Comparison of ENCODE assay signal across 23 mouse cellular contexts in the genomic region with DNA sequence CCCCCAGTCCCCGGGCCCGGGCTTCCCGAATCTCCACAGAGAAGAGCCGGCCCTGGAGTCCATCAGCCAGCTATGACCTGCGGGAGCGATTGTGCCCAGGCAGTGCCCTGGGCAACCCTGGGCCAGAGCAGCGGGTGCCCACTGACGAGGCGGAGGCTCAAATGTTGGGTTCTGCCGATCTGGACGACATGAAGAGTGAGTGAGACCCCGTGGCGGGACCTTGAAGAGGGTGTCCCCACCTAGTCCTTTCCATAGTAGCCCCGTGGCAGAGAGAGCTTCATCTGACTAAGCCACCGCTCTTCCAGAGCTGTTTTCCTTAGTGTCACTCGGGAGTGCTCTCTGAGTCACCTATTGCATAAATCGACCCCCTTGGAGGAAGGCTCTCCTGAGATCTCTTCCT. TPM values are rescaled to one million over a fixed set of nuclear protein-coding genes. Genes with fewer than 3 reads are reported as not detected.
DNase-seq lines count a peak whose midpoint lies in the region; ATAC-seq and TF ChIP-seq lines count a peak whose summit lies in the region.
"Had no signal": no experiment of that assay in that cellular context is flagged by ENCODE, and none has a peak within 500 bp of the region (broad histone marks: within the 10 kb centered on the region; RNA-seq: fewer than 3 reads in every experiment).

No protein-coding gene starts in this region.

- 0 out of 2 replicates have a peak, but pooled peaks cover 6% of the 10 kb centered on the region for H3K27me3 ChIP-seq in heart, embryonic 13.5 days (replicated peaks)
- H3K27me3 ChIP-seq: embryonic facial prominence, embryonic 15.5 days; hindbrain, embryonic 12.5 days had no signal

- 80% methylated on average over 17 of the region's 17 CpGs for WGBS in heart, embryonic 13.5 days

- no peaks in the 10 kb centered on the region for H3K9me3 ChIP-seq in heart, embryonic 13.5 days
- H3K9me3 ChIP-seq: embryonic facial prominence, embryonic 15.5 days; hindbrain, embryonic 12.5 days; lung, embryonic 15.5 days had no signal

- H3K4me2 ChIP-seq in heart, embryonic 13.5 days = peak overlapping the region; percentile 33; the same call in 1 of the 2 replicates
- H3K4me2 ChIP-seq: embryonic facial prominence, embryonic 15.5 days; hindbrain, embryonic 12.5 days; lung, embryonic 15.5 days had no signal

- intact Hi-C loops in left cerebral cortex, adult 2 months (cut with DNase I) = loop anchor here (5.0 kb wide), 1 partner anchor 42 kb away; the partner anchor contains the start of genes Inha and Obsl1

- no peak for TF ChIP-seq CTCF in left cerebral cortex, adult 2 months (IDR thresholded peaks at IDR 0.05)

- H3K4me1 ChIP-seq in heart, embryonic 13.5 days = peaks cover 43% of the 10 kb centered on the region

- H3K9ac ChIP-seq in heart, embryonic 13.5 days = peak overlapping the region; percentile 65
- H3K9ac ChIP-seq: embryonic facial prominence, embryonic 15.5 days; hindbrain, embryonic 12.5 days; liver, embryonic 14.5 days; lung, embryonic 15.5 days had no signal

- peak overlapping the region; percentile 48 for H3K27ac ChIP-seq in heart, embryonic 13.5 days (replicated peaks)
- peak overlapping the region; percentile 32; the same call in 1 of the 2 replicates for H3K27ac ChIP-seq in left cerebral cortex, adult 2 months
- H3K27ac ChIP-seq: embryonic facial prominence, embryonic 15.5 days; hindbrain, embryonic 12.5 days; liver, embryonic 14.5 days; lung, embryonic 15.5 days had no signal

- ATAC-seq in heart, embryonic 13.5 days (ENCODE audit: extremely low read depth, insufficient number of reproducible peaks, low FRiP score, low TSS enrichment) = no peak
- ATAC-seq: activated CD4-positive, CD25-positive, alpha-beta regulatory T cell, adult 4 months; forebrain, embryonic 14.5 days had no signal

- peaks cover 61% of the 10 kb centered on the region for H3K36me3 ChIP-seq in heart, embryonic 13.5 days

- DNase-seq in adrenal gland, postnatal 36 days = peak; percentile 44 to 51
- no peak for DNase-seq in adrenal gland, postnatal 4 days (ENCODE audit: low spot score in 2 of 2)
- no peak for DNase-seq in heart, adult 8-10 months (ENCODE audit: low spot score)
- DNase-seq in left cerebral cortex, adult 2 months (ENCODE audit: extremely low spot score in 1 of 2, low spot score in 2 of 2) = no peak
- DNase-seq in left cerebral cortex, adult 18-20 months (ENCODE audit: low spot score in 2 of 2) = no peak
- DNase-seq in frontal cortex, postnatal 10 days (ENCODE audit: low spot score in 2 of 2) = no peak
- DNase-seq: cerebellum, adult 18-20 months; cerebellum, postnatal 25 days; embryo, embryonic 11 days; gastrocnemius, postnatal 10 days; kidney, adult 18-20 months; kidney, postnatal 4 days; midbrain, embryonic 14.5 days had no signal

- H3K4me3 ChIP-seq in heart, embryonic 13.5 days = no peak overlapping the region
- no peak overlapping the region for H3K4me3 ChIP-seq in left cerebral cortex, adult 2 months
- H3K4me3 ChIP-seq: embryonic facial prominence, embryonic 15.5 days; hindbrain, embryonic 12.5 days; lung, embryonic 15.5 days had no signal

RNA-seq across cellular contexts. Expression of gene Slc4a3, which starts 2.8 kb away (rescaled TPM):
- total RNA-seq in adrenal gland, postnatal 36 days (2021) = 100 to 1,000 TPM in 1 of 2 experiments, 10 to 100 TPM in 1; 99.2 to 120 TPM
- 100 to 1,000 TPM; 136 to 143 TPM for total RNA-seq in adrenal gland, postnatal 4 days (2021)
- 25.3 and 25.4 TPM in 2 replicates for polyA plus RNA-seq in heart, embryonic 13.5 days (2015; fragmentation: Nextera tagmentation; extraction: Ambion mirVana)
- total RNA-seq in heart, adult 8-10 months (2022) = 100 to 1,000 TPM; 221 to 344 (median 267) TPM
- 100 to 1,000 TPM; 180 to 185 TPM for total RNA-seq in left cerebral cortex, adult 2 months (2021)
- total RNA-seq in left cerebral cortex, adult 18-20 months (2021) = 100 to 1,000 TPM; 175 to 178 TPM
- total RNA-seq: granulocyte monocyte progenitor cell, adult 5-6 weeks; megakaryocyte-erythroid progenitor cell, adult 5-6 weeks; MEL had no signal

RNA-seq across cellular contexts. Expression of gene Stk11ip, which starts 27.5 kb away (rescaled TPM):
- 10 to 100 TPM; 16.6 to 20.6 TPM for total RNA-seq in adrenal gland, postnatal 36 days (2021)
- 10 to 100 TPM; 38.1 to 38.4 TPM for total RNA-seq in adrenal gland, postnatal 4 days (2021)
- polyA plus RNA-seq in heart, embryonic 13.5 days (2015; fragmentation: Nextera tagmentation; extraction: Ambion mirVana) = 11.3 and 12.6 TPM in 2 replicates
- 10 to 100 TPM in 3 of 4 experiments, 1 to 10 TPM in 1; 8.3 to 10.4 (median 10.3) TPM for total RNA-seq in heart, adult 8-10 months (2022)
- total RNA-seq in left cerebral cortex, adult 2 months (2021) = 10 to 100 TPM; 34.3 to 35.8 TPM
- 10 to 100 TPM; 30.9 to 34.9 TPM for total RNA-seq in left cerebral cortex, adult 18-20 months (2021)

RNA-seq across cellular contexts. Expression of gene Inha, which starts 42.0 kb away (rescaled TPM):
- 10 to 100 TPM; 21.8 to 34.7 TPM for total RNA-seq in adrenal gland, postnatal 36 days (2021)
- total RNA-seq in adrenal gland, postnatal 4 days (2021) = 10 to 100 TPM; 71.4 to 80.6 TPM
- polyA plus RNA-seq in heart, embryonic 13.5 days (2015; fragmentation: Nextera tagmentation; extraction: Ambion mirVana) = 5.5 and 6.0 TPM in 2 replicates
- 1 to 10 TPM; 2.8 to 4.6 (median 3.9) TPM for total RNA-seq in heart, adult 8-10 months (2022)
- total RNA-seq in left cerebral cortex, adult 2 months (2021) = 10 to 100 TPM; 24.8 to 30.1 TPM
- 10 to 100 TPM; 21.5 to 25.2 TPM for total RNA-seq in left cerebral cortex, adult 18-20 months (2021)
- total RNA-seq: granulocyte monocyte progenitor cell, adult 5-6 weeks; MEL had no signal
- polyA plus RNA-seq: activated CD4-positive, CD25-positive, alpha-beta regulatory T cell, adult 4 months had no signal

RNA-seq across cellular contexts. Expression of gene Obsl1, which starts 42.6 kb away (rescaled TPM):
- total RNA-seq in adrenal gland, postnatal 36 days (2021) = 10 to 100 TPM; 59.8 to 67.4 TPM
- 100 to 1,000 TPM; 241 to 242 TPM for total RNA-seq in adrenal gland, postnatal 4 days (2021)
- 91.0 and 93.0 TPM in 2 replicates for polyA plus RNA-seq in heart, embryonic 13.5 days (2015; fragmentation: Nextera tagmentation; extraction: Ambion mirVana)
- total RNA-seq in heart, adult 8-10 months (2022) = 100 to 1,000 TPM; 108 to 133 (median 122) TPM
- 10 to 100 TPM; 29.3 to 29.8 TPM for total RNA-seq in left cerebral cortex, adult 2 months (2021)
- 10 to 100 TPM; 26.6 to 29.6 TPM for total RNA-seq in left cerebral cortex, adult 18-20 months (2021)
- total RNA-seq: granulocyte monocyte progenitor cell, adult 5-6 weeks had no signal
- polyA plus RNA-seq: activated CD4-positive, CD25-positive, alpha-beta regulatory T cell, adult 4 months had no signal

Comparison
In these comparisons a context has a peak if more than half of its experiments do, and no peak if none do; other contexts are left out.
1. DNase-seq: peak in adrenal gland, postnatal 36 days (2 of 2); none in adrenal gland, postnatal 4 days (0 of 2), heart, adult 8-10 months (single experiment), left cerebral cortex, adult 2 months (0 of 2), left cerebral cortex, adult 18-20 months (0 of 2) and frontal cortex, postnatal 10 days (0 of 2).
2. RNA of gene Inha, which starts 42.0 kb away (total RNA-seq): 71.4 to 80.6 TPM in adrenal gland, postnatal 4 days, 21.8 to 34.7 TPM in adrenal gland, postnatal 36 days, 24.8 to 30.1 TPM in left cerebral cortex, adult 2 months and 21.5 to 25.2 TPM in left cerebral cortex, adult 18-20 months; 2.8 to 4.6 TPM in heart, adult 8-10 months; every median in the first group is over 4 times any median in the second.